Mouse (Mus musculus) midbrain, embryonic 14.5 days (tissue): ENCODE measurements around the gene Efcab12. TPM values are rescaled to one million over a fixed set of nuclear protein-coding genes. Genes with fewer than 3 reads are reported as not detected.
A peak's percentile ranks its signal among the peaks of the same experiment; 100 is the strongest.

Experiments used
- ATAC-seq: fragments of 200-750 bp; cut with Nextera tagmentation; 2 replicates; pipeline ENCODE4 v1.8.0; 2017; ENCODE audit warnings: moderate number of reproducible peaks, moderate library complexity; ENCODE audit not compliant: low FRiP score, low TSS enrichment
- DNase-seq: peaks from one replicate; pipeline ENCODE4 v3.0.0-alpha.2; 2015
- H3K27ac ChIP-seq: fragments of 300-500 bp; sonication (generic); replicated peaks from 2 replicates; pipeline ENCODE4 v1.5.1; 2014; ENCODE audit warnings: mild to moderate bottlenecking, low read depth, low read length, moderate library complexity
- H3K27me3 ChIP-seq: fragments of 300-500 bp; sonication (generic); 2 replicates; pipeline ENCODE4 v1.6.1; 2014; ENCODE audit warnings: low read length, control low read depth, mixed read lengths; ENCODE audit not compliant: control insufficient read depth, insufficient read depth
- H3K36me3 ChIP-seq: fragments of 300-500 bp; sonication (generic); 2 replicates; pipeline ENCODE4 v1.6.1; 2014; ENCODE audit warnings: low read length, control low read depth; ENCODE audit not compliant: control insufficient read depth, insufficient read depth
- H3K4me1 ChIP-seq: fragments of 300-500 bp; sonication (generic); 2 replicates; pipeline ENCODE4 v1.6.1; 2014; ENCODE audit warnings: mild to moderate bottlenecking, antibody characterized with exemption, low read length, control low read depth; ENCODE audit not compliant: control insufficient read depth, insufficient read depth
- H3K4me2 ChIP-seq: fragments of 300-500 bp; sonication (generic); 2 replicates; pipeline ENCODE4 v1.6.1; 2014; ENCODE audit warnings: mild to moderate bottlenecking, low read length, moderate library complexity
- H3K4me3 ChIP-seq: fragments of 300-500 bp; sonication (generic); replicated peaks from 2 replicates; pipeline ENCODE4 v1.5.1; 2014; ENCODE audit warnings: low read depth, low read length
- H3K9ac ChIP-seq: fragments of 300-500 bp; sonication (generic); replicated peaks from 2 replicates; pipeline ENCODE4 v1.6.1; 2014; ENCODE audit warnings: mild to moderate bottlenecking, low read length, moderate library complexity
- H3K9me3 ChIP-seq: fragments of 300-500 bp; sonication (generic); 2 replicates; pipeline ENCODE4 v1.6.1; 2016; ENCODE audit warnings: low read length, control low read depth, mixed read lengths; ENCODE audit not compliant: control insufficient read depth
- WGBS: fragments of 180-500 bp; shearing (Covaris S2); extraction: QIAGEN DNeasy Blood & Tissue Kit; methylation state at CpG from one replicate; pipeline ENCODE4 v1.1.7; 2014; 5-methylcytosine and 5-hydroxymethylcytosine counted together
- polyA plus RNA-seq: library from polyadenylated mRNA; unstranded; fragments of >200 nt; fragmentation: Nextera tagmentation; extraction: Ambion mirVana; gene quantifications from 2 replicates; pipeline ENCODE4 v1.2.1, GENCODE M21; 2014

The Efcab12 gene
- polyA plus RNA-seq, 1 experiment from 2014 or later: 2.5 TPM

GRCm38 (mm10) chr6:115770852-115771251 is 67.4 kb downstream of the Efcab12 start:
- no peaks in the 10 kb centered on the region for H3K9me3 ChIP-seq
- H3K36me3 ChIP-seq: no peaks in the 10 kb centered on the region
- no peak overlapping the region for H3K27ac ChIP-seq
- no peaks in the 10 kb centered on the region for H3K27me3 ChIP-seq
- no peak overlapping the region for H3K4me3 ChIP-seq
- no peak overlapping the region for H3K4me2 ChIP-seq
- WGBS: 79% methylated on average over 4 of the region's 4 CpGs
- no peak overlapping the region for H3K9ac ChIP-seq
- peaks cover 9% of the 10 kb centered on the region for H3K4me1 ChIP-seq
- ATAC-seq: no peak
- no peak for DNase-seq

- Histone ChIP-seq H3K4me3 (no peak overlapping the region), H3K4me1 (0 out of 2 replicates have a peak, but pooled peaks cover 3% of the 10 kb centered on the region), H3K36me3 (no peaks in the 10 kb centered on the region), H3K27ac (no peak overlapping the region), H3K9ac (no peak overlapping the region), H3K9me3 (no peaks in the 10 kb centered on the region), H3K27me3 (no peaks in the 10 kb centered on the region), H3K4me2 (no peak overlapping the region)
- WGBS: 88% methylated on average over 20 of the region's 20 CpGs
- ATAC-seq (no peak), DNase-seq (no peak)
Observed at GRCm38 (mm10) chr6:115770059-115770670, 68.0 kb downstream of the Efcab12 start.

- Histone ChIP-seq H3K4me2 (no peak overlapping the region), H3K36me3 (no peaks in the 10 kb centered on the region), H3K9ac (no peak overlapping the region), H3K4me3 (no peak overlapping the region), H3K4me1 (no peaks in the 10 kb centered on the region), H3K9me3 (no peaks in the 10 kb centered on the region), H3K27me3 (no peaks in the 10 kb centered on the region), H3K27ac (no peak overlapping the region)
- DNase-seq: no peak
- 98% methylated on average over 4 of the region's 4 CpGs for WGBS
- no peak for ATAC-seq
Observed at GRCm38 (mm10) chr6:115768207-115768606, 70.0 kb downstream of the Efcab12 start.

- Histone ChIP-seq H3K4me1 (no peaks in the 10 kb centered on the region), H3K9ac (no peak overlapping the region), H3K27ac (no peak overlapping the region), H3K9me3 (no peaks in the 10 kb centered on the region), H3K4me3 (no peak overlapping the region), H3K4me2 (no peak overlapping the region), H3K27me3 (no peaks in the 10 kb centered on the region), H3K36me3 (no peaks in the 10 kb centered on the region)
- ATAC-seq: no peak
- 37% methylated on average over 9 of the region's 9 CpGs for WGBS
- DNase-seq: no peak
Observed at GRCm38 (mm10) chr6:115767357-115767756, 70.9 kb downstream of the Efcab12 start.

GRCm38 (mm10) chr6:115764179-115764578 is 74.0 kb downstream of the Efcab12 start:
- Histone ChIP-seq H3K36me3 (no peaks in the 10 kb centered on the region), H3K27ac (peak overlapping the region; percentile 66), H3K9me3 (no peaks in the 10 kb centered on the region), H3K4me2 (peak overlapping the region; percentile 16; the same call in 1 of the 2 replicates), H3K9ac (no peak overlapping the region), H3K4me3 (no peak overlapping the region), H3K4me1 (no peaks in the 10 kb centered on the region), H3K27me3 (no peaks in the 10 kb centered on the region)
- DNase-seq: peak; percentile 85
- ATAC-seq: peak; percentile 78
- WGBS: 2% methylated on average over 7 of the region's 7 CpGs

- Histone ChIP-seq H3K9ac (no peak within 1 kb of the TSS), H3K36me3 (no peaks in the 10 kb centered on the region), H3K27ac (0 out of 2 replicates have a peak within 1 kb of the TSS, but pooled peaks have one; percentile 26), H3K4me1 (no peaks in the 10 kb centered on the region), H3K27me3 (no peaks in the 10 kb centered on the region), H3K4me2 (no peak within 1 kb of the TSS), H3K9me3 (no peaks in the 10 kb centered on the region), H3K4me3 (no peak within 1 kb of the TSS)
- 3% methylated on average over 9 of the region's 9 CpGs for WGBS
- no peak for ATAC-seq
- DNase-seq: peak; percentile 44
Observed at GRCm38 (mm10) chr6:115761995-115762756, 76.0 kb downstream of the Efcab12 start, which contains the start of gene Tmem40. Gene Tmem40, minus strand, starts transcription at chr6:115762410.

- Histone ChIP-seq H3K4me3 (no peak overlapping the region), H3K4me2 (no peak overlapping the region), H3K27ac (no peak overlapping the region), H3K4me1 (no peaks in the 10 kb centered on the region), H3K9ac (no peak overlapping the region), H3K9me3 (no peaks in the 10 kb centered on the region), H3K36me3 (no peaks in the 10 kb centered on the region), H3K27me3 (no peaks in the 10 kb centered on the region)
- WGBS: 56% methylated on average over 4 of the region's 4 CpGs
- ATAC-seq (no peak), DNase-seq (no peak)
Observed at GRCm38 (mm10) chr6:115760982-115761381, 77.2 kb downstream of the Efcab12 start.
